Mouse (Mus musculus): ENCODE results near the gene Snx29. TPM values are rescaled to one million over a fixed set of nuclear protein-coding genes. Genes with fewer than 3 reads are reported as not detected.

Gene Snx29
- polyA plus RNA-seq, 1 experiment from 2014 or later, result 6.1 TPM

- Histone ChIP-seq H3K36me3 (no peaks in the 10 kb centered on the region), H3K27ac (no peak overlapping the region), H3K4me3 (no peak overlapping the region), H3K9me3 (replicated peaks) (no peaks in the 10 kb centered on the region), H3K4me1 (replicated peaks) (peaks cover under 1% of the 10 kb centered on the region), H3K9ac (no peak overlapping the region), H3K4me2 (no peak overlapping the region), H3K27me3 (no peaks in the 10 kb centered on the region)
- no peak for ATAC-seq (replicated peaks; ENCODE audit: insufficient number of reproducible peaks, insufficient read depth, low FRiP score, low read depth)
- 80% methylated on average over 9 of the region's 9 CpGs for WGBS
Measured at GRCm38 (mm10) chr16:11685264-11685663, 362.6 kb downstream of the Snx29 start.

- Histone ChIP-seq H3K36me3 (no peaks in the 10 kb centered on the region), H3K27ac (no peak overlapping the region), H3K27me3 (no peaks in the 10 kb centered on the region), H3K4me1 (replicated peaks) (peaks cover 2% of the 10 kb centered on the region), H3K4me2 (no peak overlapping the region), H3K4me3 (no peak overlapping the region), H3K9me3 (replicated peaks) (no peaks in the 10 kb centered on the region), H3K9ac (no peak overlapping the region)
- WGBS, result 79% methylated on average over 3 of the region's 3 CpGs
- ATAC-seq (replicated peaks; ENCODE audit: insufficient number of reproducible peaks, insufficient read depth, low FRiP score, low read depth), result no peak
Measured at GRCm38 (mm10) chr16:11685735-11686340, 363.1 kb downstream of the Snx29 start.

- Histone ChIP-seq H3K4me2 (no peak overlapping the region), H3K27me3 (no peaks in the 10 kb centered on the region), H3K36me3 (no peaks in the 10 kb centered on the region), H3K4me3 (no peak overlapping the region), H3K9me3 (replicated peaks) (no peaks in the 10 kb centered on the region), H3K9ac (no peak overlapping the region), H3K27ac (no peak overlapping the region), H3K4me1 (replicated peaks) (peaks cover 2% of the 10 kb centered on the region)
- ATAC-seq (replicated peaks; ENCODE audit: insufficient number of reproducible peaks, insufficient read depth, low FRiP score, low read depth), result no peak
Measured at GRCm38 (mm10) chr16:11687836-11688235, 365.1 kb downstream of the Snx29 start.

GRCm38 (mm10) chr16:11688281-11689005 lies 365.7 kb downstream of the Snx29 start:
- Histone ChIP-seq H3K4me1 (replicated peaks) (peaks cover 2% of the 10 kb centered on the region), H3K27ac (no peak overlapping the region), H3K4me3 (no peak overlapping the region), H3K4me2 (no peak overlapping the region), H3K9ac (no peak overlapping the region), H3K9me3 (replicated peaks) (no peaks in the 10 kb centered on the region), H3K36me3 (no peaks in the 10 kb centered on the region), H3K27me3 (no peaks in the 10 kb centered on the region)
- no peak for ATAC-seq (replicated peaks; ENCODE audit: insufficient number of reproducible peaks, insufficient read depth, low FRiP score, low read depth)
- WGBS, result 59% methylated on average over 4 of the region's 4 CpGs

GRCm38 (mm10) chr16:11690097-11690496 lies 367.4 kb downstream of the Snx29 start:
- Histone ChIP-seq H3K9me3 (replicated peaks) (no peaks in the 10 kb centered on the region), H3K27ac (peak overlapping the region; percentile 28; the same call in 1 of the 2 replicates), H3K4me3 (no peak overlapping the region), H3K4me1 (replicated peaks) (peaks cover 2% of the 10 kb centered on the region), H3K9ac (no peak overlapping the region), H3K27me3 (no peaks in the 10 kb centered on the region), H3K36me3 (no peaks in the 10 kb centered on the region), H3K4me2 (no peak overlapping the region)
- whole genome bisulfite sequencing, result 73% methylated on average over 8 of the region's 8 CpGs
- no peak for ATAC-seq (replicated peaks; ENCODE audit: insufficient number of reproducible peaks, insufficient read depth, low FRiP score, low read depth)

- H3K27me3 ChIP-seq, result no peaks in the 10 kb centered on the region
- H3K4me1 ChIP-seq (replicated peaks), result peaks cover 2% of the 10 kb centered on the region
- no peak overlapping the region for H3K27ac ChIP-seq
- H3K36me3 ChIP-seq, result no peaks in the 10 kb centered on the region
- H3K9me3 ChIP-seq (replicated peaks), result no peaks in the 10 kb centered on the region
- no peak overlapping the region for H3K4me3 ChIP-seq
- H3K4me2 ChIP-seq, result no peak overlapping the region
- WGBS, result 52% methylated on average over 4 of the region's 4 CpGs
- no peak for ATAC-seq (replicated peaks; ENCODE audit: insufficient number of reproducible peaks, insufficient read depth, low FRiP score, low read depth)
- H3K9ac ChIP-seq, result no peak overlapping the region
Measured at GRCm38 (mm10) chr16:11690756-11691155, 368.0 kb downstream of the Snx29 start.

- WGBS, result 60% methylated on average over 9 of the region's 9 CpGs
Measured at GRCm38 (mm10) chr16:11691487-11692200, 368.9 kb downstream of the Snx29 start.

GRCm38 (mm10) chr16:11692744-11693143 lies 370.0 kb downstream of the Snx29 start:
- H3K36me3 ChIP-seq, result no peaks in the 10 kb centered on the region

More at GRCm38 (mm10) chr16:11691487-11692200, 368.9 kb downstream of the Snx29 start:
- H3K4me1 ChIP-seq (replicated peaks), result peaks cover 2% of the 10 kb centered on the region
- no peak overlapping the region for H3K9ac ChIP-seq
- H3K4me3 ChIP-seq, result no peak overlapping the region
- no peak for ATAC-seq (replicated peaks; ENCODE audit: insufficient number of reproducible peaks, insufficient read depth, low FRiP score, low read depth)
- no peaks in the 10 kb centered on the region for H3K9me3 ChIP-seq (replicated peaks)
- H3K36me3 ChIP-seq, result no peaks in the 10 kb centered on the region
- no peaks in the 10 kb centered on the region for H3K27me3 ChIP-seq
- H3K4me2 ChIP-seq, result no peak overlapping the region
- no peak overlapping the region for H3K27ac ChIP-seq

GRCm38 (mm10) chr16:11694386-11694785 lies 371.7 kb downstream of the Snx29 start:
- H3K9ac ChIP-seq, result no peak overlapping the region
- 83% methylated on average over 4 of the region's 4 CpGs for WGBS

More at GRCm38 (mm10) chr16:11692744-11693143, 370.0 kb downstream of the Snx29 start:
- Histone ChIP-seq H3K27me3 (no peaks in the 10 kb centered on the region), H3K4me3 (no peak overlapping the region), H3K9me3 (replicated peaks) (no peaks in the 10 kb centered on the region), H3K4me2 (no peak overlapping the region), H3K27ac (no peak overlapping the region), H3K4me1 (replicated peaks) (peaks cover 2% of the 10 kb centered on the region), H3K9ac (no peak overlapping the region)
- 75% methylated on average over 5 of the region's 5 CpGs for WGBS
- no peak for ATAC-seq (replicated peaks; ENCODE audit: insufficient number of reproducible peaks, insufficient read depth, low FRiP score, low read depth)

GRCm38 (mm10) chr16:11696767-11697166 lies 374.1 kb downstream of the Snx29 start:
- WGBS, result 73% methylated on average over 3 of the region's 3 CpGs
- no peaks in the 10 kb centered on the region for H3K4me1 ChIP-seq (replicated peaks)

More at GRCm38 (mm10) chr16:11694386-11694785, 371.7 kb downstream of the Snx29 start:
- Histone ChIP-seq H3K9me3 (replicated peaks) (no peaks in the 10 kb centered on the region), H3K4me2 (no peak overlapping the region), H3K27me3 (no peaks in the 10 kb centered on the region), H3K4me1 (replicated peaks) (peaks cover 2% of the 10 kb centered on the region), H3K4me3 (no peak overlapping the region), H3K27ac (no peak overlapping the region), H3K36me3 (no peaks in the 10 kb centered on the region)
- no peak for ATAC-seq (replicated peaks; ENCODE audit: insufficient number of reproducible peaks, insufficient read depth, low FRiP score, low read depth)

GRCm38 (mm10) chr16:11697710-11698357 lies 375.1 kb downstream of the Snx29 start:
- WGBS, result 65% methylated on average over 8 of the region's 8 CpGs
- Histone ChIP-seq H3K4me1 (replicated peaks) (no peaks in the 10 kb centered on the region), H3K4me2 (no peak overlapping the region), H3K9ac (no peak overlapping the region), H3K27ac (no peak overlapping the region), H3K9me3 (replicated peaks) (no peaks in the 10 kb centered on the region), H3K27me3 (no peaks in the 10 kb centered on the region), H3K36me3 (no peaks in the 10 kb centered on the region), H3K4me3 (no peak overlapping the region)
- ATAC-seq (replicated peaks; ENCODE audit: insufficient number of reproducible peaks, insufficient read depth, low FRiP score, low read depth), result peak; percentile 65

More at GRCm38 (mm10) chr16:11696767-11697166, 374.1 kb downstream of the Snx29 start:
- H3K27me3 ChIP-seq, result no peaks in the 10 kb centered on the region
- H3K27ac ChIP-seq, result no peak overlapping the region
- H3K36me3 ChIP-seq, result no peaks in the 10 kb centered on the region
- H3K9ac ChIP-seq, result no peak overlapping the region
- ATAC-seq (replicated peaks; ENCODE audit: insufficient number of reproducible peaks, insufficient read depth, low FRiP score, low read depth), result no peak
- H3K9me3 ChIP-seq (replicated peaks), result no peaks in the 10 kb centered on the region
- H3K4me2 ChIP-seq, result no peak overlapping the region
- no peak overlapping the region for H3K4me3 ChIP-seq

All from heart, embryonic 15.5 days (tissue).